Mouse (Mus musculus): Measurements from ENCODE around the gene Fgr. TPM values are rescaled to one million over a fixed set of nuclear protein-coding genes. Genes with fewer than 3 reads are reported as not detected.

The Fgr gene
- polyA plus RNA-seq (2015; fragmentation: Nextera tagmentation; extraction: Ambion mirVana) = 0.13 and 0.19 TPM in 2 replicates

GRCm38 (mm10) chr4:132973814-132974398, at the start of gene Fgr:
Gene Fgr, plus strand, starts transcription at chr4:132974095.

GRCm38 (mm10) chr4:133011028-133011820, 37.3 kb downstream of the Fgr start, which contains the start of gene Ahdc1:
Gene Ahdc1, plus strand, starts transcription at chr4:133011260.

Other genes with a start within 250 kb of the Fgr start
- gene Xkr8, start 241.5 kb upstream of the Fgr start, polyA plus RNA-seq (2015; fragmentation: Nextera tagmentation; extraction: Ambion mirVana) = 6.4 and 8.7 TPM in 2 replicates
- 1.5 TPM in 2 replicates for gene Smpdl3b, start 216.8 kb upstream of the Fgr start, polyA plus RNA-seq (2015; fragmentation: Nextera tagmentation; extraction: Ambion mirVana)
- 30.8 and 33.0 TPM in 2 replicates for gene Rpa2, start 205.8 kb upstream of the Fgr start, polyA plus RNA-seq (2015; fragmentation: Nextera tagmentation; extraction: Ambion mirVana)
- 0.59 and 0.64 TPM in 2 replicates for gene Themis2, start 177.7 kb upstream of the Fgr start, polyA plus RNA-seq (2015; fragmentation: Nextera tagmentation; extraction: Ambion mirVana)
- gene Ppp1r8, start 130.9 kb upstream of the Fgr start, polyA plus RNA-seq (2015; fragmentation: Nextera tagmentation; extraction: Ambion mirVana) = 34.5 and 35.2 TPM in 2 replicates
- gene Stx12, start 89.6 kb upstream of the Fgr start, polyA plus RNA-seq (2015; fragmentation: Nextera tagmentation; extraction: Ambion mirVana) = 112 and 118 TPM in 2 replicates
- gene Fam76a, start 51.5 kb upstream of the Fgr start, polyA plus RNA-seq (2015; fragmentation: Nextera tagmentation; extraction: Ambion mirVana) = 34.6 and 36.4 TPM in 2 replicates
- 9.0 and 11.8 TPM in 2 replicates for gene Ahdc1, start 37.2 kb downstream of the Fgr start, polyA plus RNA-seq (2015; fragmentation: Nextera tagmentation; extraction: Ambion mirVana)
- 27.2 and 32.5 TPM in 2 replicates for gene Wasf2, start 156.4 kb downstream of the Fgr start, polyA plus RNA-seq (2015; fragmentation: Nextera tagmentation; extraction: Ambion mirVana)
- 8.6 and 13.2 TPM in 2 replicates for gene Cd164l2, start 238.0 kb downstream of the Fgr start, polyA plus RNA-seq (2015; fragmentation: Nextera tagmentation; extraction: Ambion mirVana)
- 3.8 and 5.7 TPM in 2 replicates for gene Gpr3, start 238.4 kb downstream of the Fgr start, polyA plus RNA-seq (2015; fragmentation: Nextera tagmentation; extraction: Ambion mirVana)

Data from neural tube, postnatal 0 days (tissue).